ENCODE assay signal across 7 mouse cellular contexts in the genomic region with DNA sequence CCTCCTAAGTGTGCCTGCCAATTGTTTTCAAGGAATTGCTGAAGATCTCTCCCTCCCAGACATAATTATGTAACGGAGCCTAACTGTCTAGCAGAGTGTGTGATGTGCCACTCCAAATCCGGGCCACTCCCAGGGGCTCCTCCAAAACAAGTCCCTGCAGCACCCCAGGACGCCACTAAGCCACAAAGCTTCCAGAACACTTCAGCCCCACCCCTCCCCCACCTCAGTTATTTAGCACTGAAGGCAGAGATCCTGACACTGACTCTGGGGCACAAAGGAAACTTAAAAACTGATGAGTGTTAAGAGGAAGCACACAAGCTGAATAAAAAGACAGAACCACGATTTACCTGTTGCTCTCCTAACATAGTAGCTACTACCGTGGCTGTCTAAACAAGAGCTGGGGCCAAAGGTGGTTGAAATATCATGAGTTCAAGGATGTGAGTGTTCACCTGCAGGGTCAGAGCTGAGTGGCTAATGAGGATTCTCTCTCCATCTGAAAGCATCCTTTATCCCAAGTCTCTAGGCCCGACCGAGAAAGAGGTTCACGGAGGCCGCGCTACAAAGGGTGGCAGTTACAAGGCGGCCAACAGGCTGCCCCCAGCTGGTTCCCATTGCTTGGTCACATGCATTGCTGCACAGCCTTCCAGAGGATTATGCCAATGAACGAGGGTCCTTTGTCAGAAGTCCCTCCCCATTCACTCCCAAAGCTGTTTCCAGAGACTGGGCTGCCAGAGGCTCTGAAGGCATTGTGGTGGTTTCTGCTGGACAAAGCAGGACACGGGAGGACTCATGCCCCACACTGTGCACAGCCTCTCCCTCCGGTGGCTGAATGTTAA. TPM values are rescaled to one million over a fixed set of nuclear protein-coding genes. Genes with fewer than 3 reads are reported as not detected.
DNase-seq lines count a peak whose midpoint lies in the region; ATAC-seq lines count a peak whose summit lies in the region.

No protein-coding gene starts in this region.

- H3K9ac ChIP-seq in lung, embryonic 16.5 days (ENCODE audit: low read length), result no peak overlapping the region
- H3K9ac ChIP-seq in embryonic facial prominence, embryonic 13.5 days, result peak overlapping the region; percentile 54; the same call in 1 of the 2 replicates
- H3K9ac ChIP-seq in intestine, embryonic 16.5 days (ENCODE audit: low read depth, low read length), result no peak overlapping the region
- no peak overlapping the region for H3K9ac ChIP-seq in neural tube, embryonic 15.5 days (replicated peaks)

- H3K4me3 ChIP-seq in lung, embryonic 16.5 days (ENCODE audit: low read length), result no peak overlapping the region
- no peak overlapping the region; the same call in 1 of the 2 replicates for H3K4me3 ChIP-seq in embryonic facial prominence, embryonic 13.5 days
- H3K4me3 ChIP-seq in intestine, embryonic 16.5 days (ENCODE audit: low read length), result no peak overlapping the region
- H3K4me3 ChIP-seq in neural tube, embryonic 15.5 days (replicated peaks), result peak overlapping the region; percentile 29; the same call in 1 of the 2 replicates

- no peaks in the 10 kb centered on the region for H3K27me3 ChIP-seq in lung, embryonic 16.5 days (ENCODE audit: control insufficient read depth, insufficient read depth, low read depth, low read length)
- H3K27me3 ChIP-seq in embryonic facial prominence, embryonic 13.5 days, result no peaks in the 10 kb centered on the region
- H3K27me3 ChIP-seq in intestine, embryonic 16.5 days (replicated peaks; ENCODE audit: control insufficient read depth, insufficient read depth, low read length), result no peaks in the 10 kb centered on the region; the same call in 1 of the 2 replicates
- H3K27me3 ChIP-seq in neural tube, embryonic 15.5 days (replicated peaks), result 0 out of 2 replicates have a peak, but pooled peaks cover 3% of the 10 kb centered on the region

- WGBS in lung, embryonic 16.5 days, result 32% methylated on average over 14 of the region's 14 CpGs
- WGBS in embryonic facial prominence, embryonic 13.5 days, result 6% methylated on average over 14 of the region's 14 CpGs
- 36% methylated on average over 14 of the region's 14 CpGs for WGBS in intestine, embryonic 16.5 days
- 8% methylated on average over 14 of the region's 14 CpGs for WGBS in neural tube, embryonic 15.5 days

- no peaks in the 10 kb centered on the region for H3K9me3 ChIP-seq in lung, embryonic 16.5 days (ENCODE audit: control insufficient read depth, low read length)
- H3K9me3 ChIP-seq in embryonic facial prominence, embryonic 13.5 days, result no peaks in the 10 kb centered on the region
- H3K9me3 ChIP-seq in intestine, embryonic 16.5 days (ENCODE audit: control insufficient read depth, low read length), result no peaks in the 10 kb centered on the region
- H3K9me3 ChIP-seq in neural tube, embryonic 15.5 days (replicated peaks), result no peaks in the 10 kb centered on the region

- no peak for DNase-seq in lung, postnatal 25 days (ENCODE audit: low spot score)
- DNase-seq in thymus, postnatal 10 days (ENCODE audit: low spot score in 2 of 2), result no peak
- no peak for DNase-seq in layer of hippocampus, postnatal 25 days (ENCODE audit: extremely low spot score in 1 of 2, low spot score in 1 of 2)

- H3K4me2 ChIP-seq in lung, embryonic 16.5 days (ENCODE audit: low read depth, low read length), result peak overlapping the region; percentile 55; the same call in 1 of the 2 replicates
- peak overlapping the region; percentile 59 for H3K4me2 ChIP-seq in embryonic facial prominence, embryonic 13.5 days
- no peak overlapping the region for H3K4me2 ChIP-seq in intestine, embryonic 16.5 days (ENCODE audit: low read depth, low read length)
- peak overlapping the region; percentile 54 for H3K4me2 ChIP-seq in neural tube, embryonic 15.5 days

- ATAC-seq in lung, embryonic 16.5 days (ENCODE audit: low read depth), result peak; percentile 27; the same call in 1 of the 2 replicates
- ATAC-seq in embryonic facial prominence, embryonic 13.5 days (ENCODE audit: insufficient number of reproducible peaks, insufficient read depth, low FRiP score, low TSS enrichment, low read depth), result no peak
- peak; percentile 49; the same call in 1 of the 2 replicates for ATAC-seq in intestine, embryonic 16.5 days
- peak; percentile 75 for ATAC-seq in neural tube, embryonic 15.5 days (ENCODE audit: low FRiP score)

- no peak overlapping the region for H3K27ac ChIP-seq in lung, embryonic 16.5 days (ENCODE audit: low read length)
- H3K27ac ChIP-seq in embryonic facial prominence, embryonic 13.5 days, result peak overlapping the region; percentile 63; the same call in 1 of the 2 replicates
- no peak overlapping the region for H3K27ac ChIP-seq in intestine, embryonic 16.5 days (ENCODE audit: low read length)
- 0 out of 2 replicates have a peak overlapping the region, but pooled peaks have one; percentile 49 for H3K27ac ChIP-seq in neural tube, embryonic 15.5 days (replicated peaks)

- H3K4me1 ChIP-seq in lung, embryonic 16.5 days (replicated peaks; ENCODE audit: control insufficient read depth, insufficient read depth, low read length), result peaks cover 14% of the 10 kb centered on the region; the same call in 1 of the 2 replicates
- peaks cover 21% of the 10 kb centered on the region for H3K4me1 ChIP-seq in embryonic facial prominence, embryonic 13.5 days
- H3K4me1 ChIP-seq in intestine, embryonic 16.5 days (ENCODE audit: control insufficient read depth, insufficient read depth, low read length), result peaks cover 3% of the 10 kb centered on the region; the same call in 1 of the 2 replicates
- H3K4me1 ChIP-seq in neural tube, embryonic 15.5 days, result peaks cover 18% of the 10 kb centered on the region

- no peaks in the 10 kb centered on the region for H3K36me3 ChIP-seq in lung, embryonic 16.5 days (ENCODE audit: control insufficient read depth, insufficient read depth, low read length)
- no peaks in the 10 kb centered on the region for H3K36me3 ChIP-seq in embryonic facial prominence, embryonic 13.5 days
- no peaks in the 10 kb centered on the region for H3K36me3 ChIP-seq in intestine, embryonic 16.5 days (ENCODE audit: control insufficient read depth, insufficient read depth, low read length)
- no peaks in the 10 kb centered on the region for H3K36me3 ChIP-seq in neural tube, embryonic 15.5 days

RNA-seq across cellular contexts. Expression of a gene that starts 19.0 kb away (rescaled TPM):
- 63.1 and 69.4 TPM in 2 replicates for polyA plus RNA-seq in lung, embryonic 16.5 days (2015; fragmentation: Nextera tagmentation; extraction: Ambion mirVana)
- polyA plus RNA-seq in embryonic facial prominence, embryonic 13.5 days (2015; fragmentation: Nextera tagmentation; extraction: Ambion mirVana), result 95.5 TPM in 2 replicates
- polyA plus RNA-seq in intestine, embryonic 16.5 days (2015; fragmentation: Nextera tagmentation; extraction: Ambion mirVana), result 43.0 and 43.5 TPM in 2 replicates
- 11.3 and 24.6 TPM in 2 replicates for polyA plus RNA-seq in neural tube, embryonic 15.5 days (2015; fragmentation: Nextera tagmentation; extraction: Ambion mirVana)
- 1 to 10 TPM; 1.9 to 2.3 TPM for total RNA-seq in layer of hippocampus, postnatal 25 days (2021)

Comparison
In these comparisons a context has a peak if more than half of its experiments do, and no peak if none do; other contexts are left out.
1. H3K27ac ChIP-seq: peak in embryonic facial prominence, embryonic 13.5 days (single experiment) and neural tube, embryonic 15.5 days (single experiment); none in lung, embryonic 16.5 days (single experiment) and intestine, embryonic 16.5 days (single experiment).